Mouse (Mus musculus) myocyte (in vitro differentiated cells): ENCODE data around the gene Zfp827.

Source experiments
- MAX ChIP-seq: IDR thresholded peaks from one replicate; pipeline ENCODE4 v1.6.1; 2011; ENCODE audit warnings: low read depth, mild to moderate bottlenecking, control low read depth
- MYOD1 ChIP-seq, 3 experiments: IDR thresholded peaks; one replicate each; pipeline ENCODE4 v1.6.1; 2011; ENCODE audit warnings: control low read depth in 2 of 3, low read depth in 2 of 3, mild to moderate bottlenecking in 2 of 3, moderate library complexity in 1 of 3; ENCODE audit not compliant: insufficient read length in 2 of 3, control insufficient read depth in 1 of 3
- POLR2A ChIP-seq: IDR thresholded peaks from one replicate; pipeline ENCODE4 v1.6.1; 2011; ENCODE audit warnings: low read depth, mild to moderate bottlenecking, control low read depth, moderate library complexity; ENCODE audit not compliant: insufficient read length
- POLR2AphosphoS2 ChIP-seq: IDR thresholded peaks from one replicate; pipeline ENCODE4 v1.6.1; 2011; ENCODE audit warnings: low read depth, control low read depth; ENCODE audit not compliant: insufficient read length
- SRF ChIP-seq: IDR thresholded peaks from one replicate; pipeline ENCODE4 v1.6.1; 2011; ENCODE audit warnings: low read depth; ENCODE audit not compliant: control insufficient read depth, insufficient read length

DNA sequence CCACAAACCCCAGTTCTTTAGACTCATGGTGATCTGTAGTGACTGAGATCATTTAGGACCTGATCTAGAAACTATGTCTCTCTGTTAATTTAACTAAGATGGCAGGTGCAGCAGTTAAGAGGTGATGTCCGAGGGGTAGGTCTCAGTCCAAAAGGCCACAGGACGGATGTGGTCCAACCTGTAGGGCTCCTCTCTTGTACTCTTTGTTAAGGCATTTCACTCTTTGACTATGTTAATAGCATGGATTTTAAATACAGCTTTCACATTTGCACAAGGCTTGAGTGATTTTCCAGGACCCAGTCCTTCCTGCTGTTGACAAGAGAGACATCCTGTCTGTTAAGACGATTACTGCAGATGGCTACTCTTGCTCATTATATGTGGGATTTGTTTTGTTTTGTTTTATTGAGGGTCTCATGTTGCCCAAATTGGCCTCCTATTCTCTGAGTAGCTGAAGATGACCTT, 56.2 kb downstream of the Zfp827 start:
- TF ChIP-seq POLR2A (no peak), MAX (no peak), MYOD1 (IDR thresholded peaks at IDR 0.05; ENCODE audit: control insufficient read depth in 1 of 3, insufficient read length in 2 of 3, low read depth in 2 of 3) (no peak), POLR2AphosphoS2 (no peak), SRF (no peak)
